Mouse (Mus musculus): ENCODE measurements around the gene Erich6b. TPM values are rescaled to one million over a fixed set of nuclear protein-coding genes. Genes with fewer than 3 reads are reported as not detected.

Erich6b gene
- polyA plus RNA-seq, 1 experiment from 2014 or later: not detected

DNA sequence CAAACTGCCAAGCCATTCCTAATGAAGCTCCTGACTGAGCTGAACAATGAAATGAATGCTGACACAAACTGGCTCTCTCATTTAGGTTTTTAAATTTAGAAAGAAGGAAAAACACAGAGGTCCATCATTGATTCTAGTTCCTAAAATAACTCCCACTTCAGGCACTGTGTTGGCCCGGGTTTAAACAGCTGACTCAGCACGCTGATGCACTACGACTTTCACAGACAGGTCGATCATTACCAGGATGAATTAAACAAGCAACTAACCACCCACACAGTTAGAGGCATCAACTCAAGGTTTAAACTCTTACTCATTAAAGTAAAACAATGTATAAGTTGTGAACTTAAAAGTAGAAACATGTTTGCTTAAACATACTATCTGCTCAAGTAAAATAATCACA, 64.6 kb downstream of the Erich6b start:
- DNase-seq (no peak), ATAC-seq (ENCODE audit: insufficient read depth) (no peak)
- no peak for TF ChIP-seq CTCF (IDR thresholded peaks at IDR 0.05; ENCODE audit: low read depth)
- peaks cover 83% of the 10 kb centered on the region for H3K36me3 ChIP-seq (ENCODE audit: insufficient read depth)
- H3K4me3 ChIP-seq (ENCODE audit: low read depth, low read length): no peak overlapping the region
- H3K27me3 ChIP-seq (ENCODE audit: insufficient read depth, low read length): no peaks in the 10 kb centered on the region
- WGBS: 84% methylated on average over 4 of the region's 4 CpGs
- H3K9ac ChIP-seq: no peak overlapping the region
- no peaks in the 10 kb centered on the region for H3K4me1 ChIP-seq (ENCODE audit: insufficient read depth)
- no peak overlapping the region for H3K4me2 ChIP-seq
- no peaks in the 10 kb centered on the region for H3K9me3 ChIP-seq (ENCODE audit: low read depth, low read length)
- no peak overlapping the region for H3K27ac ChIP-seq (ENCODE audit: low read depth)

- ATAC-seq (ENCODE audit: insufficient read depth) (no peak), DNase-seq (no peak)
- TF ChIP-seq CTCF (IDR thresholded peaks at IDR 0.05; ENCODE audit: low read depth): no peak
- Histone ChIP-seq H3K27ac (ENCODE audit: low read depth) (no peak overlapping the region), H3K27me3 (ENCODE audit: insufficient read depth, low read length) (no peaks in the 10 kb centered on the region), H3K4me1 (ENCODE audit: insufficient read depth) (no peaks in the 10 kb centered on the region), H3K4me2 (no peak overlapping the region), H3K4me3 (ENCODE audit: low read depth, low read length) (no peak overlapping the region), H3K36me3 (ENCODE audit: insufficient read depth) (peaks cover 84% of the 10 kb centered on the region), H3K9me3 (ENCODE audit: low read depth, low read length) (no peaks in the 10 kb centered on the region), H3K9ac (no peak overlapping the region)
- WGBS: 76% methylated on average over 7 of the region's 7 CpGs
Observed at GRCm38 (mm10) chr14:75707771-75708170, 65.7 kb downstream of the Erich6b start.

DNA sequence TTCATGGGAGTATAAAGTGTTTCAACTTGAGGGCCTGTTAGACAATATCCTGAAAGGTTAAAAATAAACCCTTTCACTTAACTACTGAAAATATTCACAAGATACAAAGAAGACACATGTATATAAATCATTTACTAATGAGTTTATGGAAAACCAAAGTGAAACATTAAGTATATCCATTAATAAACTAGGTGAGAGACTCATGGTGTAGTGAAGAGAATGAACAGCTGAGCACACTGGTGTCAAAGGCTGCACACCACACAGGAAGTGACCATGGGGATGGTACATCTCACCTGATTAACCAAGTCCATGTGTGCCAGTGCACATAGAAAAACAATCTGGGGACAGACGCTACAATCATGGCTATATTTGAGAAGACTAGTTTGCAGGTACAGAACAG, 66.9 kb downstream of the Erich6b start:
- H3K9me3 ChIP-seq (ENCODE audit: low read depth, low read length): no peaks in the 10 kb centered on the region
- no peak for TF ChIP-seq CTCF (IDR thresholded peaks at IDR 0.05; ENCODE audit: low read depth)
- no peak overlapping the region for H3K9ac ChIP-seq
- no peak overlapping the region for H3K4me2 ChIP-seq
- no peak for DNase-seq
- H3K4me3 ChIP-seq (ENCODE audit: low read depth, low read length): no peak overlapping the region
- no peak overlapping the region for H3K27ac ChIP-seq (ENCODE audit: low read depth)
- no peak for ATAC-seq (ENCODE audit: insufficient read depth)
- no peaks in the 10 kb centered on the region for H3K27me3 ChIP-seq (ENCODE audit: insufficient read depth, low read length)
- no peaks in the 10 kb centered on the region for H3K4me1 ChIP-seq (ENCODE audit: insufficient read depth)
- 89% methylated on average over 1 of the region's 1 CpGs for WGBS
- peaks cover 82% of the 10 kb centered on the region for H3K36me3 ChIP-seq (ENCODE audit: insufficient read depth)

DNA sequence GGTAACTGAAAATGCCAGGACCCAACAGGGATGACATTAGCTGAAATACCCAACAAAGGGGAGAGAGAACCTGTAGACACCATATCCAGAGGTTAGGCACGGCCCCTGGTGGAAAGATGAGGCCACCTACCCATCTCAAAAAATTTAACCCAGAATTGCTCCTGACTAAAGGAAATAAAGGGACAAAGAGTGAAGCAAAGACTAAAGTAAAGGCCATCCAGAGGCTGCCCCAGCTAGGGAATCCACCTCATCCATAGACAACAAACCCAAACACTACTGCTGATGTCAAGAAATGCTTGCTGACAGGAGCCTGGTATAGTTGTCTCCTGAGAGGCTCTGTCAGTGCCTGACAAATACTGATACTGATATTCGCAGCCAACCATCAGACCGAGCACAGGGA, 69.7 kb downstream of the Erich6b start:
- Histone ChIP-seq H3K9me3 (ENCODE audit: low read depth, low read length) (no peaks in the 10 kb centered on the region), H3K27ac (ENCODE audit: low read depth) (no peak overlapping the region), H3K4me2 (no peak overlapping the region), H3K4me1 (ENCODE audit: insufficient read depth) (no peaks in the 10 kb centered on the region), H3K27me3 (ENCODE audit: insufficient read depth, low read length) (no peaks in the 10 kb centered on the region), H3K4me3 (ENCODE audit: low read depth, low read length) (no peak overlapping the region), H3K36me3 (ENCODE audit: insufficient read depth) (peaks cover 84% of the 10 kb centered on the region), H3K9ac (no peak overlapping the region)
- DNase-seq (no peak), ATAC-seq (ENCODE audit: insufficient read depth) (no peak)
- TF ChIP-seq CTCF (IDR thresholded peaks at IDR 0.05; ENCODE audit: low read depth): no peak
- WGBS: 90% methylated on average over 3 of the region's 3 CpGs

GRCm38 (mm10) chr14:75712687-75713086, 70.6 kb downstream of the Erich6b start:
- ATAC-seq (ENCODE audit: insufficient read depth) (no peak), DNase-seq (peak; percentile 3)
- WGBS: 68% methylated on average over 5 of the region's 5 CpGs
- no peak overlapping the region for H3K27ac ChIP-seq (ENCODE audit: low read depth)
- TF ChIP-seq CTCF (IDR thresholded peaks at IDR 0.05; ENCODE audit: low read depth): no peak
- no peaks in the 10 kb centered on the region for H3K9me3 ChIP-seq (ENCODE audit: low read depth, low read length)
- peaks cover 86% of the 10 kb centered on the region for H3K36me3 ChIP-seq (ENCODE audit: insufficient read depth)
- no peak overlapping the region for H3K4me3 ChIP-seq (ENCODE audit: low read depth, low read length)
- H3K4me1 ChIP-seq (ENCODE audit: insufficient read depth): no peaks in the 10 kb centered on the region
- no peak overlapping the region for H3K4me2 ChIP-seq
- H3K9ac ChIP-seq: no peak overlapping the region
- no peaks in the 10 kb centered on the region for H3K27me3 ChIP-seq (ENCODE audit: insufficient read depth, low read length)

- Histone ChIP-seq H3K27ac (ENCODE audit: low read depth) (no peak overlapping the region), H3K4me2 (no peak overlapping the region), H3K27me3 (ENCODE audit: insufficient read depth, low read length) (no peaks in the 10 kb centered on the region), H3K4me3 (ENCODE audit: low read depth, low read length) (no peak overlapping the region), H3K4me1 (ENCODE audit: insufficient read depth) (no peaks in the 10 kb centered on the region), H3K36me3 (ENCODE audit: insufficient read depth) (peaks cover 86% of the 10 kb centered on the region), H3K9me3 (ENCODE audit: low read depth, low read length) (no peaks in the 10 kb centered on the region), H3K9ac (no peak overlapping the region)
- ATAC-seq (ENCODE audit: insufficient read depth) (no peak), DNase-seq (peak; percentile 23)
- WGBS: 72% methylated on average over 4 of the region's 4 CpGs
- TF ChIP-seq CTCF (IDR thresholded peaks at IDR 0.05; ENCODE audit: low read depth): peak; percentile 47
Observed at GRCm38 (mm10) chr14:75713661-75714060, 71.6 kb downstream of the Erich6b start.

- DNase-seq: no peak
- Histone ChIP-seq H3K9me3 (ENCODE audit: low read depth, low read length) (no peaks in the 10 kb centered on the region), H3K27me3 (ENCODE audit: insufficient read depth, low read length) (no peaks in the 10 kb centered on the region), H3K9ac (no peak overlapping the region), H3K4me2 (no peak overlapping the region), H3K4me3 (ENCODE audit: low read depth, low read length) (no peak overlapping the region), H3K4me1 (ENCODE audit: insufficient read depth) (no peaks in the 10 kb centered on the region), H3K27ac (ENCODE audit: low read depth) (no peak overlapping the region), H3K36me3 (ENCODE audit: insufficient read depth) (peaks cover 90% of the 10 kb centered on the region)
- 89% methylated on average over 4 of the region's 4 CpGs for WGBS
- ATAC-seq (ENCODE audit: insufficient read depth): no peak
- TF ChIP-seq CTCF (IDR thresholded peaks at IDR 0.05; ENCODE audit: low read depth): no peak
Observed at GRCm38 (mm10) chr14:75716410-75716809, 74.4 kb downstream of the Erich6b start.

Other genes with a start within 250 kb of the Erich6b start
- gene Siah3, start 186.3 kb upstream of the Erich6b start, polyA plus RNA-seq (2014; fragmentation: Nextera tagmentation; extraction: Ambion mirVana): 0.07 TPM in 1 of 2 replicates, not detected in the other
- gene Spert, start 49.1 kb upstream of the Erich6b start, polyA plus RNA-seq (2014; fragmentation: Nextera tagmentation; extraction: Ambion mirVana): not detected in 2 replicates
- gene Cog3, start 112.3 kb downstream of the Erich6b start, polyA plus RNA-seq (2014; fragmentation: Nextera tagmentation; extraction: Ambion mirVana): 25.4 and 26.1 TPM in 2 replicates
- gene Slc25a30, start 144.8 kb downstream of the Erich6b start, polyA plus RNA-seq (2014; fragmentation: Nextera tagmentation; extraction: Ambion mirVana): 4.1 and 4.7 TPM in 2 replicates
- 1,140 and 1,218 TPM in 2 replicates for gene Tpt1, start 202.8 kb downstream of the Erich6b start, polyA plus RNA-seq (2014; fragmentation: Nextera tagmentation; extraction: Ambion mirVana)